Mouse (Mus musculus): ENCODE measurements at regions not wholly inside any gene's neighbourhood (a gene's known extent, or its start where the extent isn't known, plus 50 kb on each side); places are given as distances from the start of the nearest gene placed in this dataset.

DNA sequence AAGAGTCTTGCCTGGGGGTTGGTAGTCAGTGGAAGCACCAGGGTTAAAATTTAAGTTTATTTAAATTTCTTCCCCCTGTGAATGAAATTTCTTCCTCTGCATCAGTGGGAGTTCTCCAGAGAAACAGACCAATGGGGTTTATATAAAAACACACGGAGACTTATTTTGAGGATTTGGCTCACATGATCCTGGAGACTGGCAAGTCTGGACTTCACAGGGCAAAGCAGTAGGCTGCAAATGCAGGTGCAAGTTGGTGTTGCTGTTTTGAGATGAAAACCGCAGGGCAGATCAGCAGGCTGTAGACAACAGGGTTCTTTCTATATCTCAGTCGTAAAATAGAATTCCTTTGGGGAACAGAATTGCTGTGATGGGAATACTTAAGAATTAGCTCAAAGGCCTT is 137.3 kb upstream of the Il12b start:
- TF ChIP-seq POLR2A (IDR thresholded peaks at IDR 0.05; ENCODE audit: extremely low read depth, insufficient read depth, low read length) (no peak), CTCF (IDR thresholded peaks at IDR 0.05; ENCODE audit: extremely low read depth, insufficient read depth, low read length) (no peak)
